Mouse (Mus musculus) lung, postnatal 25 days (tissue): ENCODE results near the gene Ccdc177.

Source experiments
- DNase-seq: peaks from one replicate; pipeline ENCODE4 v3.0.0; 2022; ENCODE audit warnings: low spot score

Gene Ccdc177

DNA sequence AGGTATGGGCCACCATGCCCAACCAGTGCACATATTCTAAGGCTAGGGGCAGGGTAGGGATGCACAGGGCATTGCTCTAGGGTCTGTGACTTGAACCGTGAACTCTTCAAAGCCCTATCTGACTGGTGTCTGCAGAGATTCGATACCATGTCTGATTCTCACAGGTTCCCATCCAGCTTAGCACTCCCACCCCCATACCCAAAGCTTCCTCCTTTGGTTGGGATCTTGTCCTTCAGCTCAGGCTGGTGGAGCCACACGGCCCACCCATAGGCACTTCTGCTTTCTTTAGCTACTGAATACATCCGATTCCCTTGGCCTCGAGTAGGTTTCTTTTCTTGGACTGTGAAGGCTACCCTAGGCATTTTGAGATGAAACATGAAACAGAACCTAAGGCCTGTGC is 24.5 kb upstream of the Ccdc177 start:
- no peak for DNase-seq

DNA sequence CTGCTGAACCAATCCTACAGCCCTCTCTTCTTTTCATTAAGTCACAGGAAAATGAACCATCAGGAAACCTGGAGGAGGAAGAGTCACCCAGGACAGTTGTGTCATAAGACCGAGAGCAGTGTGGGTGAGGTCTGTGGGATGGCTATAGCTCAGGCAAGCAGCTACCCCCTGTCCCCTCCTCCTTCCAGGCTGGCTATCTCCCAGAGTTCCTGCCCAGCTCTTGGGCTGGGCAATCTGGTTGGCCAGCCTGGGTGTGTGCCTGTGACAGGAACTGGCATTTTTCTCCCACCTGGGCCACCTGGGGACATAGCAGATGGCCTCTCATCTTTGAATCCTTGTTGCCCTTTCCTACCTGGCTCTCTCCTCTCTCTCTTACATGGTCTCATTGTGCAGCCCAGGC is 23.4 kb upstream of the Ccdc177 start:
- DNase-seq, result no peak

DNA sequence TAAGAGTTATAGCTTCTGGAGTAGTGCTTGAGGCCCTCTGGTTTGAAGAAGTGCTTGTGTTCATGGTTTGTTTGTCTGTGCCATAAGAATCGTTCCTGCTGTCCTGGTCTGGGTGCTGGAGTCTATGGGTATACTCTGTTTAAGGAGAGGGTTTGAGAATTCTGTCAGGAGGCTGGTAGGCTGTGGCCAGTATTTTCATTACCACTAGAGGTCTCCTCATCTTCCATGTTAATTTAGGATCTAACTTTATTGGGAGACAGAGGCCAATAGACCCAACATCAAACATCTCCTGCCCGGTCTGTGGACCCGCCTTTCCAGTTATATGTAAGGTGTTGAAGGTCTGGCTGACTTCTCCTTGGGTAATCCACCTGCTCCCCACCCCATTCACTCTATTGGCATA is 22.4 kb upstream of the Ccdc177 start:
- no peak for DNase-seq

DNA sequence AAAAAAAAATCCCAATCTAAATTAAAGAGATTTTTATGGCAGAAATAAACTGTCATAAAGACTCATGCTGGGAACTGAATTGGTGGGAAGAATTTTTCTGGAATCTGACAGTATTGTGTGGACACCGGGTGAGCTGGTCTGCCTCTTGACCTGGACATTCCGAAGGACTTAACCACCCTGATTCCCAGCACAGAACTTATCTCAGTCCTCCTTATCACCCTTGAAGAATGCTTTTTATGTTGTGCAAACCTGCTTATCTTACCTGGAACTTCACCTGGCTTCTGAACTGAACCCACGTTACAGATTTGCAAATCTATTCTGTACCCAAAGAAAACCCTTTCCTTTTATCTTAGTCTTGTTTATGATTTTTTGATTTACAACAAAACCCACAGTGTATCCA is 21.7 kb upstream of the Ccdc177 start:
- no peak for DNase-seq

DNA sequence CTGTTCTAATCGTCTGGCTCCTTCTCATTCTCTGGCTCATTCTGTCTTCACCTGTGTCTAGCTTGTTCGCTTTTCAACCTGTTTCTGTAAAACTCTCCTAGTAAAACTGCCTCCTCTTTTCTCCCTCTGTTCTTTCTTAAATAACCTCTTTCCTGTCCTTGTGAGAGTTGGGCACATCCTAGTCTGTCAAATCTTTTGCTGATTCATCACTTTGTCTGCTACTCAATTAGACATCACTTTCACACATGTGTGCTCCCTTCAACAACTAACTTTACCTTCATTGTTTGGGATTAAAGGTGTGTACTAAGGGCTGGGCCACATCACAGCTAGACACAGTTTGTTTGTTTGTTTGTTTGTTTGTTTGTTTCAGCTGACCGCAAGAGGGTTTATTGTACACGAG is 19.3 kb upstream of the Ccdc177 start:
- no peak for DNase-seq

DNA sequence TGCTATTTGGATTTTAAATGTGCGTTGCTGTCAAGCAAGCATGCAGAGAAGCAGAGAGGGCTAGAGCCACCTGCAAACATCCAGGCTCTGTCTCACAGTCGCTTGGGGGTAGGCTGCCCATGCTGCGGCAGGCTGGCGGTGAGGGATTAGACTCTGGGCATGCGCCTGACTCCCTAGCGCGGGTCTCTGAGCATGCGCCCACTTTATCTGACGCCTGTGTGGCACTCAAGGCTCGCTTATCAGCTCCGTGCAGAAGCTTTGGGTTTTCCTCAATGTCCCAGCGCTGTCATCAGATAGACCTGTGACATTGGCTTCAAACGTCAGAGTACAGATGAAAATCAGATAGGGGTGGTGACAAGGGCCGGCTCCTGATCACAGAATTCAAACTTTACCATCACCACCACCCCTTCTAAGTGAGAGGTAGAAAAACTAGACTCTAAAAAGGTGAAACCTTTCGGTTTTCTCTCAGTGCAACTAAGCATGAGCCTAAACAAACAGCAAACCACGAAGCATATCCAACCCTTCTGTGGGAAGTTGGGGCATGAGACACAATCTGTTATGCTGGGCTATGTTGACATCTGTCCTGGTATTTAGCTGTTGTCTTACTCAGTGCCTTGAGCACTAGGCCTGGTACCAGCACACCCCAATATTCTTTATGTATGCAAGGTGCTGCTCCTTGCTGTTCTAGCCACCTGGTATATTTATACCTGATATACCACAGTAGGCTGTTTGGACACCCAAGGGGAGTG is 17.9 kb upstream of the Ccdc177 start:
- DNase-seq, result no peak

DNA sequence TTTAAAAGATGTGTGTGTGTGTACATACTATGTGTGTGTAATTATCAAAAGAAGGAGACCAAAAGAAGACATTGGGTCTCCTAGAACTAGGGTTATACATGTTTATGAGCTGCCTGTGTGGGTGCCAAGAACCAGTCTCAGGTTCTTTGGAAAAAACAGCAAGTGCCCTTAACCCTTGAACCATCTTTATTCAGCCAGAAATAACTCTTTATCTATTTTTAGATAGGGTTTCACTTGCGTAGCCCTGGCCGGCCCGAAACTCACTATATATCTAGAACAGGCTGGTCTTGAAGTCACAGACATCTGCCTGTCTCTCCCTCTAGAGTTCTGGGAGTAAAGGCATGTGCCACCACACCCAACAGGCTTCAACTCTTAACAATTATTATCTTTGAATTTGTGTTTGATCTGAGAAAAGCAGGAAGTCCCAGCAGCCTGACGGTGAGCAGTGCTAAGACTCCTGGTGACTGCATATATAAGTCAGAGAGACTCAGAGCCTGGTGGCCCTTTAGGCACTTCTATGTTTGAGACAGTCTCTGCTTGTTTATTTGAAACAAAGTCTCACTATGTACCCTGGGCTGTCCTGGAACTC is 15.7 kb upstream of the Ccdc177 start:
- no peak for DNase-seq

DNA sequence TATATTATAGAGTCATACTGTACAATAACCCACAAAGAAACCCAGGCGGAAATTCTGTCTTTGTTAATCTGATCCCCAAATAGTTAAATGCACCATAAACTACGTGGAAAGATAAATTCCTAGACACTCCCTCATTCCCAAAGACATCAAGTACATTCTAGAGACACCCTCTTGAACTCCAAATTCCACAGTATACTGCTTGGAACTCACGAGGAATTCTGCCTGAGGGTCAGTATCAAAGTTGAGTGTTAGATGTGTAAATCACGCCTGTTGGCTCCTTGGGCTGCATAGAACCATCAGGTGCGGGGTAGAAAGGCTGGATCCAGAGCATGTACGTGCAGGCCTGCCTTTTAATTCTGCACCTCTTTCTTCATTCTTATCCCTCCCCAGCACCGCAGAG is 14.3 kb upstream of the Ccdc177 start:
- no peak for DNase-seq

DNA sequence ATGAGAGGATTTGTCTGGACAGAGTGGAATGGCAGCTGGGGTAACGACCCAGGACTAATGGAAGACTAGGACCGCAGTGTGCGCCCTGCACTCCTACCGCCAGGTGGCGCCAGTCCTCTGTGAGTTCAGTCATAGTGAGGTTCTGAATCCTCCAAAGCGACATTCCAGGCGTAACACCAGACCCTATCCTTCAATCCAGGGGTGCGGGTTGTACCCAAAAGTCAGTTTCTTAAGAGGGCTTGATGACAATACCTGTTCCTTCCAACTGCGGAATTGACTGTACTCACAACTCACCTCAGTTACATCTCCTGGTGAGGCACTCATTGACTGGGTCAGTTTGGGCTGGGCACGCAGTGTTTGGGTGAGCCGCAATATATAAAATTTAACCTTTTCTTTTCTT is 9.2 kb upstream of the Ccdc177 start:
- DNase-seq, result peak; percentile 72

DNA sequence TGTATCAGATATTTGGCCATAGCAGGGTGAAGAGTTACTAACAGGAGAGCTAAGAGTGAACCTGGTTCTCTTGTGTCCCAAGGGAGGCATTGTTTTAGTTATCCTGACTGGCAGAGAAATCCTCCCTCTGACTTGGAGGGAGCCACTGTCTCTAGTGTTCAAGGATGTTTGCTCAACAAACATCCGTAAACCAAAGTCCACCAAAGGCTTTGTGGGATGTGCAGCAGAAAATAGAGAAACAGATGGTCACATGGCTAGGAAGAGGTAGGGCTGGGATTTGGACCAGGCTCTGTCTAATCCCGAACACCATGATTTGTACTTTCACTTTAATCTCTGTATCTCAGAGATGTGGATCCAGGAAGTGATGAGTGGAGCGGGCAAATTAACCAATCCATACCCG is 3.6 kb upstream of the Ccdc177 start:
- peak; percentile 24 for DNase-seq

DNA sequence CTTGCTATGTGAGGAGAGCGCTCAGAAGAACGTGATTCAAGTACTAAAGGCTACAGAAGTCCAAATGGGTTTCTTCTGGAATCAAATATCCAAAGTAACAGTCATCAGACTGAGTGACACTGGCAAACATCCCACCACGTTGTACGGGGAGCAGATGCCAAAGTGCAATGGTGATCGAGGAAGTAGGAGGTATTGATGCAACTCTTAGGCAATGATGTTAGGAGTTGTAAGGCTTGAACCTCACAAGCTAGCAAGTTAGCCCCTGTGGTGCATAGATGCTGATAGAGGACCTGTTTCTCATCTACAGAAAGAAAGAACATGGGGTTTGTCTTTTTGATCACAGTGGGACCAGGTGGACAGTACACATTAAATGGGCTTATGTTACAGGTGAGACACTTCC is 2.5 kb upstream of the Ccdc177 start:
- no peak for DNase-seq

DNA sequence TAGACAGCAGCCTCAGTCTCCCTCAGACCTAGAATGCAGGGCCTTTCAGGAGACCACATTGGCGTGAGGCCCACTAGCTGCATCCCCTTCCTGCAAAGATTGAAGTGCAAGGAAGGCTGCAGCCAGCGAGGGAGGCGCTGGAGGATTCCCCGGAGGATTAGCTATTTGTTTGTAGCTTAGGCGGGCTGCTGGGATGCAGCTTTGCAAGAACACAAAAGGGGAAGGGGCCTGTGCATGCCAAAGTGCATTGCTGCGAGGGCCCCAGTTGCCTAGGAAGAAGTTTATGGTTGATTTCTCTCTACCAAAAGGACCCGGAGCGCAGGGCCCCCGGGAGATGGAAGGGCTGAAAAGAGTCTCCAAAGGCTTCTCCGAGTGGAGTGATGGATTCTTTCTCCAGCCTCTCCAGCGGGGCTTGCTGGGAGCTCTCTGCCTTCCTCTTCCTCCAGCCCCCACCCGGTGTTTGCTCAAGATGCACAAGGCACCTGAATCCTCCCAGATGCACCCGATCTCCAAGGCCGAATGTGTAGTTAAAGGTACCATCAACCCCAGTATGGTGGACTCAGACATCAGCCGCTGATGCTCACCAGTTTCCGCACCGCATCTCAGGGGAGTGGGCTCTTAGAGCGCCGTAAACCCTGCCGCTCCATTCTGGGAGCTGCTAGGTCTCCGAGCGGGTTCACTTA is 633 bp downstream of the Ccdc177 start:
- no peak for DNase-seq

DNA sequence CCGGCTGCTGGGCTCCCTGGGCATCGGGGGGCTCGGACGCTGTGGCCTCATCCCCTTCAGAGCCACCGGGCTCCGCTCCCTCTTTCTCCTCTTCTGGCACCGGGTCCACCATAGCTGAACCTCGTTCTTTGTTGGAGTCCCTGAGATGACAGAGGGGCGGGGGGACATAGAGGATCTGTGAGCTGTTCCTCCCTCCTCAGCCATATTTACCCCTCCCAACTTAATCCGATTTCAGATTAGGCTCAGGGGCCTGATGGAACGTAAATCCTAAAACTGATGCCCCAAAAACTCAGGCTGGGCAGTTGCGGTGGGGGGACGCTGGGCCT is 1.1 kb downstream of the Ccdc177 start:
- DNase-seq, result no peak

DNA sequence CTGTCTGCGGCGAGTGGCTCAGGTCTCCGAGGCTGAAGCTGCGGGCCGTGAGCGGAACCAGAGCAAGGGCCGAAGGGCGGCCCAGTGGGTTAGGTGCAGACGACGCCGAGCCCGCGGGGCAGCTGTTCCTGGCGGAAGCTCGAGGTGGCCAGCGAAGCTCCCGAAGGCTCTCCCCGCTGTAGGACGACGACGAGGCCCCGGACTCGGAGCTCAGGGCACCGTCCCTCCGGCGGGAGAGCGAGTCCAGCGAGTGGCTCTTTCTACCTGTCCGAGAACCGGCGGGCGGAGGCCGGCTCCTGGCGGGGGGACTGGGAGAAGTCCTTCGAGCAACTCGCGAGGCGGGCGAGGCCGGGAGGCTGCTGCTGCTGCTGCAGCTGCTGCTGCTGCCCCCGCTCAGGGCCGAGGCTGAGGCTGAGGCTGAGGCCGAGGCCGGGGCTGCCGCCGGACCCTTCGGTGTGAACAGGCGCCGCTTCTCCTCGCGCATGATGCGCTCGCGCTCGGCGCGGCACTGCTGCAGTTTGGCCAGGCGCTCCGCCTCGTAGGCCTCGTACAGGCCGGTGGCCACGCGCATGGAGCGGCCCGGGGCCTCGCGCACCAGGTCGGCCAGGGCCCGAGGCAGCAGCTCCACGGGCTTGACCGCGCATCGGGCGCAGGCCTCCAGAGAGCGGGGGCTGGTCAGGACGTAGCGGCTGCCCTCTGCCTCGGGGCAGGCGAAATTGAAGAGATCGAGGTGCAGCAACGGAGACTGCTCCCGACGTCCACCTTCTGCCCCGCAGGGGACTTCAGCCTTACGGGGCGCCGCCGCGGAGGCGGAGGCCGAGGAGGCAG is 1.7 kb downstream of the Ccdc177 start:
- peak; percentile 13 for DNase-seq

DNA sequence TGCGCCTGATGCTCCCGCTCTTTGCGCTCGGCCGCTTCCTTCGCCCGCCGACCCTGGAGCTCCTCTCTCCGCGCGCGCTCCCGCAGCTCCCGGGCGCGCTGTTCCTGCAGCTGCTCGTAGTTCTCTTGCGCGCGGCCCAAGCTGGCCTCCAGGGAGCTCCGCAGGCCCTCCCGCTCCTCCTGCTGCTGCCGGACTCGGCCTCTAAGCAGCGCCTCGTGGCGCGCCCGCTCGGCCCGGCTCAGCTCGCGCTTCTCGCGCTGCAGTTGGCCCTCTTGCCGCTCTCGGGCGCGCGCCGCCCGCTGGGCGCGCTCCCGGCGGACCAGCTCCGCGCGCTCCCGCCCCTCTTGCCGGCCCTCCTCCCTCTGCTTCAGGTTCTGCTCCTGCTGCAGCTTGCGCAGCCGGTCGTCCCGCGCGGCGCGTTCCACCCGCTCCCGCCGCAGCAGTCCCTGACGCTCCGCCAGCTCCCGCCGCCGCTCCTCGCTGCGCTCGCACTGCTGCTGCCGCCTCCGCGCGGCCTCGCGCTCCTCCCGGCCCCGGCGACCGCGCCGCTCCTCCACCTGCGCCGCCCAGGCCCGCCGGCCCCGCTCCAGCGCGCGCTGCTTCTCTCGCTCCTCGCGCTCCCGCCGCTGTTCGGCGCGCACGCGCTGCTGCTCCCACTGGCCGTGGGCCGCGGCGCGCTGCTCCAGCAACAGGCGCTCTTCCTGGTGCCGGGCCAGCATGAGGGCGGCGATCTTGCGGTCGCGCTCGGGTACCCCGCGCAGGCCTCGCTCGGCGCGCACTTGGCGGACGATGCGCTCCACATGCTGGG is 2.5 kb downstream of the Ccdc177 start:
- peak; percentile 51 for DNase-seq

DNA sequence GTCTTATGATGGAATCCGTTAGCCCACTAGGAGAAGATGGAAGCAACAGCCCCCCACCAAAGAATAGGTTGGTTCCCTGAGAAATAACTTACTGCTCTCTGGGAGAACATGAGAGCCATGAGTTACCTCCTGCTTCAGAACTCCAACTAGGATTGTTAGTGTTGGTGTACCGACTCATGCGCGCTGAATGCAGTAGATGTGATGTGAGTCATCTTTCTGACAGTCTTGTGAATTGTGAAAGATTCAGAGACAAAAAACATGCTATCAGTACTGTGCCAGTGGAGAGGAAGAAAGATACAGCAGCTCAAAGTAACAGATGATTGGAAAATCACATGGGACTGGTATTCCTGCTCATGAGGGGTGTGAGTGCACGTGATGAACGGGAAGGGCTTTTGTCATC is 8.9 kb downstream of the Ccdc177 start:
- DNase-seq, result no peak

DNA sequence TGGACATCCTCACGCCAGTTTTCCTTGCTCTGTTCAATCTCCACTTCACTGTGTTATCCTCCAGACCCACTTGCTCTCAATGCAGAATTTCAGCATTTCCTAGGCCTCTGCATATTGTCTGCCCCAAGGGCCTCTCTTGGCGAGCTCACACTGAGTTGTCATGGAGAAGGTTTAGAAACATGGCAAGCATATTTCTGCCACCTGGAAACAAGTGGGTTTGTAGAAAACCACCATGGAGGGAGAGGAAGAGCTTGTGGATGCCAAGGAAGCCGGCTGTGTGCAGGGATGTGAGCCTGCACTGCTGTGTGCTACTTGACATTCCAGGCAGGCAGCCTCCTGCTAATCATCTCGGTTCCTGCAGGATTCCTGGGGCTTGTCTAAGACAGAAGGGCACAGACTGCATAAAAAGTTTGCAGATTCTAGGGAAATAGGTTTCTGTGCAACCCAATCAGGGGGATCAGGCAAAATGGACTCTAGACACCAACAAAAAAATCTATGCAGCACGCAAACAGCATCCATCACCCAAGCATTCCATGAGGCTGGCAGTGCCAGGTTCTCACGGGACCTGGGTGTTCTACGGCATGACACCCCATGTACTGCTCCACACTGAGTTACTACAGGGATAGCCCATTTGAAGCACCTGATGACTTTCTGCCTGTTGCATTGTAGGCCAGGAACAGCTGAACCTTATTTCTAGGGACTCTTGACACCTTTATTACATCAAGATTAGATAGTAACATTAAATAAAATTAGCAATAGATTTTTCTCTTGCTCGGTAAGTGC is 14.3 kb downstream of the Ccdc177 start:
- no peak for DNase-seq

DNA sequence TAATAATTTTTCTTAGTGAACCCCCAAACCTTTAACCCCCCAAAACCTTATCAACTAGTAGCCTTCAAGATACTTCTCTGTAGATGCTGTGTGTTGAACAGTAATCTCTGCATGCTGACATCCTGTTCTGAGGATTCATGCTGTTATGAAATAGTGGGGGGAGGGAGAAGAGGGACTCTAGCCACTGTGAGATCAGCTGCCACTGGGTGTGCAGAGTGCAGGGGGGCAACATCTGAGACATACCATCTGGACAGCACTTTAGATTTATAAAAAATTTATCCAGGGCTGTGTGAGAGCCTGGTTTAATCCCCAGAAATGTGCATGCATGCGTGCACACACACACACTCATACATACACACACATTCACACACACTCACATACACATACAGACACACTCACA is 15.9 kb downstream of the Ccdc177 start:
- no peak for DNase-seq

DNA sequence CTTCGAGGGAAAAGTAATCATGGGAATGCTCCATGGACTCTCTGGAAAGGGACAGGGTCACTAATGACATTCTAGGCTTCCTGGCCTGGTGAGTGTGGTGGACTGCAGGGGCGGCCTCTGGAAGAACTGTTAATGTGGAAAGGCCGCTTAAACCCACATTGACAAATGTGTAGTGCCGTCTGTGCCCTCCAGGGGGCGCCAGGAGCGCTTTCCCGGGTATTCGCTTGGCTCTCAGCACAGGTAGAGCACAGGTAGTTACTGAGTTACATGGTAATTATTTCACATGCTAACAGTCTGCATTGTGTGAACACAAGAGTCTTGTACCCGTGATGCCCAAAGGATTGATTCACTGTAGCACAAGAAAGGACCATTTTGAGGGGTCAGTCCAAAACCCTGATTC is 21.0 kb downstream of the Ccdc177 start:
- DNase-seq, result no peak

DNA sequence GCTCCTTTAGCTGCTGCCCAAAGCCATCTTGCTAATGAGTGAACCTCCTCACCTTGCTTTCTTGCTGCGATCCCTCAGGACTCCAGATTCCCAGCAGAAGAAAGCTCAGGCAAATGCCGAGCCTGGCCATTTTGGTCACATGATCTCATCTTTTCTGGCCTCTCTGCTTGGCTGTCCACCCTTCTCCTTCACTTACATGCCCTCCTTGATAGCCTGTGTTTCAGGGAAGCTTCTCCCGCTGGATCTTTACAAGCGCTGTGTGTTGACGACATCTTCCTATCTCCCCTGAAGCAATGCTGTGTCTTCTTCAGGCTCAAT is 23.2 kb downstream of the Ccdc177 start:
- DNase-seq, result no peak
